Mouse (Mus musculus): Measurements from ENCODE around the gene Kifc1. TPM values are rescaled to one million over a fixed set of nuclear protein-coding genes. Genes with fewer than 3 reads are reported as not detected.
A peak's percentile ranks its signal among the peaks of the same experiment; 100 is the strongest.
"Not testable (repeated sequence)": the region's sequence is repeated elsewhere in the genome, so short reads cannot be mapped to it uniquely, and the experiment has no call there.

Gene Kifc1
- polyA plus RNA-seq, 1 experiment from 2014 or later: 4.9 TPM

GRCm38 (mm10) chr17:33909077-33909868 lies 18.8 kb upstream of the Kifc1 start, which contains the start of gene Daxx:
Gene Daxx, plus strand, starts transcription at chr17:33909414.
- Histone ChIP-seq H3K4me2 (replicated peaks) (peak within 1 kb of the TSS; percentile 98), H3K4me3 (peak within 1 kb of the TSS; percentile 80), H3K9ac (peak within 1 kb of the TSS; percentile 80), H3K27me3 (no peaks in the 10 kb centered on the region), H3K36me3 (peaks cover 32% of the 10 kb centered on the region), H3K4me1 (peaks cover 19% of the 10 kb centered on the region), H3K9me3 (no peaks in the 10 kb centered on the region), H3K27ac (peak within 1 kb of the TSS; percentile 88)
- under 1% methylated on average over 68 of the region's 68 CpGs for WGBS
- ATAC-seq (ENCODE audit: insufficient number of reproducible peaks, insufficient read depth, low FRiP score, low TSS enrichment): peak; percentile 95

DNA sequence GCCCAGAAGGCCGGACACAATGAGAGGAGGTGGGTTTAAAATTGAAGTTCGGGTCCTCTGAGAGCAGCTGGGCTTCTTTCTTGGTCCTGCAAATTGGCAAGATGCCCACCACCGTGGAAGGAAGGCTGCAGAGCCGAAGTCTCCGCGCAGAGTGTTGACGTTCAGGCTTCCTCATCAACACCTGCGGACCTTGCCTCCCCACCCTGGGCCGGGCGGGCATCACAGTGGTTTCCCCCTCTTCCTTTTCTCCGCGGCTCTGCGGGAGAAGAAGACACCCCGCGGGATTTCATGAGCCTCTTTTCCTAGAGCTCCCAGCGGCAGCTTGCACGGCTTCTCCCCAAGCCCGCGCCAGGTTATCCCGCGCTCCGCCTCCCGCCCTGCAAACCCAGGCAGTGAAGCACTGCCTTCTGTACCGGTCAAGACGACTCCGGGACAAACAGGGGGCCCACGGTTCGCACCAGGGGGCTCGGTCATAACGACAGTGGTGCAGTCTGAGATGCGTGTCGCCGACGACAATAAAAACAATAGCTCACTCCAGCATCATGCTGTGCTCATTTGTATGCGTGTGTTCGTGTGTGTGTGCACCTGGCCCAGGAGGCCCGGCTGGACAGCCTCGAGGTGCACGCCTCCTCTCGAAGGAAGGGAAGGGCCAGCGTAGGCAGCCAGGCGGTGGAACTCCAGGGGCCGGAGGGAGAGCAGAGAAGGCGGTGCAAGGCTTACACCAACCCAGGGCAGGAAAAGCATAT lies 18.0 kb upstream of the Kifc1 start:
- Histone ChIP-seq H3K9ac (peak overlapping the region; percentile 76), H3K27ac (peak overlapping the region; percentile 88), H3K9me3 (no peaks in the 10 kb centered on the region), H3K36me3 (peaks cover 24% of the 10 kb centered on the region), H3K4me3 (peak overlapping the region; percentile 80), H3K4me2 (replicated peaks) (peak overlapping the region; percentile 98), H3K27me3 (no peaks in the 10 kb centered on the region), H3K4me1 (peaks cover 16% of the 10 kb centered on the region)
- ATAC-seq (ENCODE audit: insufficient number of reproducible peaks, insufficient read depth, low FRiP score, low TSS enrichment): peak; percentile 4; the same call in 1 of the 2 replicates
- under 1% methylated on average over 43 of the region's 44 CpGs for WGBS

DNA sequence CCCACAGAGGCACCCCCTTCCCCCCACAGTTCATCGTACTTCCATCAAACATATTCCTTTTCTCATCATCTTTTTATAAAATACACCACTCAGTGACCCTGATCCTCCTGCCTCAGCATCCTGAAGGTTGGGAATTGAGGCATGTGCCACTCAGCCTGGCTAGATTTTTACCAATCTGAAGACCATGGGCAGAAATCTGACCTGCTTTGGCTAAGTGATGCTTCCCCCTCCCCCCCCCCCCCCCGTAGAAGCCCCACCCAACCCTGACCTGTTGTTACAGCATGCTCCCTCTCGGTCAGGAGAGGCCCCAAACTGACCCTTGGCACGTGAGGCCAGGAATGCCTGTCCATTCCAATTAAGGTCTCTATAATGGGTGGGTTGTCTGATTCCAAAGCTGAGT lies 14.4 kb upstream of the Kifc1 start, which contains the start of gene Platr17:
Gene Platr17, plus strand, starts transcription at position 301 of the 400 bp plus-strand sequence.
- H3K4me1 ChIP-seq; ATAC-seq (ENCODE audit: insufficient number of reproducible peaks, insufficient read depth, low FRiP score, low TSS enrichment); H3K4me2 ChIP-seq (replicated peaks); H3K27me3 ChIP-seq; H3K9me3 ChIP-seq; H3K9ac ChIP-seq; H3K4me3 ChIP-seq; H3K27ac ChIP-seq; H3K36me3 ChIP-seq: not testable (repeated sequence)
- WGBS: 11% methylated on average over 4 of the region's 4 CpGs

DNA sequence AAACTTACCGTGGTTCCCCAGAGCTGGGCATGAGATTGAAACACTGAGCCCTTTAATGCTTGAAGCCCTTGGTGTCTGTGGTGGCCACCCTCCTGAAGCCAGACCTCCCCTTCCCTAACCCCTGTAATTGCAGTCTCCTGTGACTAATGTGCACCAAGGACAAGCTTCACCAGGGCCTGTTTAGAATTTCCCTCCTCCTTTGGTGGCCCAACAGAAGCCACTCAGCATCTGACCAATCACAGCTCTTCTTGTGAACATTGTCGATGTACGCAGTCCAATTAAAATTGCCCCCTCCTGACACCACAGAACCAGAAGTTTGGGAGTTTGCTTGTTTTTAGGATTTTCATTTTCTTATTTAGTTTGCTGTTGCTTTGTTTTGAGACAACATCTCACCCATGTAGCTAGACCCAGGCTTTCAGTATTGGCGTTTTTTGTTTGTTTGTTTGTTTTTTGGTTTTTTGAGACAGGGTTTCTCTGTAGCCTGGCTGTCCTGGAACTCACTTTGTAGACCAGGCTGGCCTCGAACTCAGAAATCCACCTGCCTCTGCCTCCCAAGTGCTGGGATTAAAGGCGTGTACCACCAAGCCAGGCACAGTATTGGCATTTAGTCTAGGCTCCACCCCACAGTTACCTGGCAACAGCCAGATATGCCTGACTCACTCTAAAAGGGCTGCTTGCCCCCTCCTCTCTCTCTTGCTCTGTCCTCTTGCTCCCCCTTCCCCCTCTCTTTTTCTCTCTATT lies 13.6 kb upstream of the Kifc1 start:
- H3K9me3 ChIP-seq; ATAC-seq (ENCODE audit: insufficient number of reproducible peaks, insufficient read depth, low FRiP score, low TSS enrichment); H3K9ac ChIP-seq; H3K27me3 ChIP-seq; H3K27ac ChIP-seq; H3K4me1 ChIP-seq; H3K4me2 ChIP-seq (replicated peaks); H3K36me3 ChIP-seq; H3K4me3 ChIP-seq: not testable (repeated sequence)
- WGBS: 57% methylated on average over 6 of the region's 6 CpGs

GRCm38 (mm10) chr17:33902491-33902890 lies 12.0 kb upstream of the Kifc1 start:
- Histone ChIP-seq H3K36me3 (no peaks in the 10 kb centered on the region), H3K4me1 (no peaks in the 10 kb centered on the region), H3K27me3 (no peaks in the 10 kb centered on the region), H3K4me3 (no peak overlapping the region), H3K27ac (no peak overlapping the region), H3K9me3 (no peaks in the 10 kb centered on the region), H3K4me2 (replicated peaks) (no peak overlapping the region), H3K9ac (no peak overlapping the region)
- ATAC-seq (ENCODE audit: insufficient number of reproducible peaks, insufficient read depth, low FRiP score, low TSS enrichment): no peak
- 86% methylated on average over 7 of the region's 7 CpGs for WGBS

DNA sequence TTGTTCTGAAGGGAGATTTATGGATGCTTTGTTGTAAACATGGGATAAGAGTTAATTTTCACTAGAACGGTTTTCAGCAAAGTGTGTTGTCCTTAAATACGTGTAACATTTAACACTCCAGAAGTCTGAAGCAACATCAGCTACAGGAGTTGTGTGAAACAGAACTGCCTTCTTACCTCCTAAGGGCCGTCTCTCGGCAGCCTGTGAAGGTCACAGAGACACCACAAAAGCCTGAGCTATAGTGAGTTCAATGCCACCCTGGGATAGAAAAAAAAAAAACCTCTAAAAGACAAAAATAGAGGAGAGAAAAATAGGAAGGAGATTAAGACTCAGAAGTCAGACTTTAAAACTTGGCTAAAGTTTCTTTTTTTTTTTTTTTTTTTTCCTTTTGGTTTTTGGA lies 11.6 kb upstream of the Kifc1 start:
- no peak for ATAC-seq (ENCODE audit: insufficient number of reproducible peaks, insufficient read depth, low FRiP score, low TSS enrichment)
- Histone ChIP-seq H3K27me3 (no peaks in the 10 kb centered on the region), H3K36me3 (no peaks in the 10 kb centered on the region), H3K9me3 (no peaks in the 10 kb centered on the region), H3K4me2 (replicated peaks) (no peak overlapping the region), H3K27ac (no peak overlapping the region), H3K9ac (no peak overlapping the region), H3K4me3 (no peak overlapping the region), H3K4me1 (no peaks in the 10 kb centered on the region)
- 72% methylated on average over 4 of the region's 4 CpGs for WGBS

GRCm38 (mm10) chr17:33901653-33902052 lies 11.2 kb upstream of the Kifc1 start:
- WGBS: 59% methylated on average over 4 of the region's 4 CpGs
- H3K9ac ChIP-seq: no peak overlapping the region
- no peak overlapping the region for H3K4me3 ChIP-seq
- H3K27ac ChIP-seq: no peak overlapping the region
- H3K27me3 ChIP-seq: no peaks in the 10 kb centered on the region
- no peaks in the 10 kb centered on the region for H3K9me3 ChIP-seq
- no peak for ATAC-seq (ENCODE audit: insufficient number of reproducible peaks, insufficient read depth, low FRiP score, low TSS enrichment)
- H3K4me1 ChIP-seq: no peaks in the 10 kb centered on the region
- H3K4me2 ChIP-seq (replicated peaks): no peak overlapping the region
- H3K36me3 ChIP-seq: no peaks in the 10 kb centered on the region

DNA sequence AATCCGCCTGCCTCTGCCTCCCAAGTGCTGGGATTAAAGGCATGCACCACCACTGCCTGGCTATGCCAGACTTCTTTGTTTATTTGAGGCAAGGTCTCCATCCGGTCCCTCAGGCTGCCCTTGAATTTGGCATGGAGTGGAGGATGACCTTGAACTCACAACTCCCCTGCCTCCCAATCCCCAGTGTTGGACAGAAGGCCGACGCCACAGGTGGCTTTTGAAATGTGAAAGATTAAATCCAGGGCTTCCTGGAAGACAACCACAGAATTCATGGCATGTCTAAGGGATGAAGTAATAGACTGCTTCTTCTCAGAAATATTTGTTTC lies 10.5 kb upstream of the Kifc1 start:
- WGBS: 77% methylated on average over 4 of the region's 4 CpGs
- no peak for ATAC-seq (ENCODE audit: insufficient number of reproducible peaks, insufficient read depth, low FRiP score, low TSS enrichment)
- H3K4me3 ChIP-seq: no peak overlapping the region

DNA sequence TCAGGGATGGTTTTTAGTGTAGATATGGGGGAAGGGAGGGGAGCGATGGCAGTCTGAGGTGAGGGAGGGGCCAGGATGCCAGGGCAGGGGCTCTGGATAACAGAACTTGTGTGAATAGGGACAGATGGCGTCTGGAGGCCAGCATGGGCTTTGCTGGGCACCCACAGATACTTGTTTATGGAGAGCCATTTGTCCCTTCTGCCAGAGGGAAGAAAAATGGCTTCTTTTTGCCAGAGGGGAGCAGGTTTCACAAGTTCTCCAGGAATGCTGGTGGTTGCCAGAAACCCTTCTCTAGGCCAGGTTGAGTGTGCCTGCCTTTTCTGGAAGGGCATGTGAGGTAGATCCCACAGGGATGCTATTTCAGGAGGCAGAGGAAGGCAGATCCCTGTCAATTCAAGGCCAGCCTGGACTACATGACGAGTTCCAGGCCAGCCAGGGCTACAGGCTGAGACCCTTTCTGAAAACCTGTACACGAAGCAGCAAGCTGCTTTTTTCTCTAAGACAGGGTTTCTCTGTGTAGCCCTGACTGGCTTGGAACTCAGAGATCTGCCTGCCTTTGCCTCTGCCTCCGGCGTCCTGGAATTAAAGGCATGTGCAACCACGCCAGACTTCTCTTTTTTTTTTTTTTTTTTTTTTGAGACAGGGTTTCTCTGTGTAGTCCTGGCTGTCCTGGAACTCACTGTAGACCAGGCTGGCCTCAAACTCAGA lies 10.0 kb upstream of the Kifc1 start:
- no peak overlapping the region for H3K4me2 ChIP-seq (replicated peaks)
- H3K36me3 ChIP-seq: no peaks in the 10 kb centered on the region
- no peaks in the 10 kb centered on the region for H3K9me3 ChIP-seq
- no peak overlapping the region for H3K4me3 ChIP-seq
- H3K4me1 ChIP-seq: no peaks in the 10 kb centered on the region
- 66% methylated on average over 7 of the region's 7 CpGs for WGBS
- no peaks in the 10 kb centered on the region for H3K27me3 ChIP-seq
- H3K27ac ChIP-seq: no peak overlapping the region
- no peak for ATAC-seq (ENCODE audit: insufficient number of reproducible peaks, insufficient read depth, low FRiP score, low TSS enrichment)
- no peak overlapping the region for H3K9ac ChIP-seq

More for the DNA sequence above, 10.5 kb upstream of the Kifc1 start:
- Histone ChIP-seq H3K9me3 (no peaks in the 10 kb centered on the region), H3K9ac (no peak overlapping the region), H3K27me3 (no peaks in the 10 kb centered on the region), H3K27ac (no peak overlapping the region), H3K36me3 (no peaks in the 10 kb centered on the region), H3K4me2 (replicated peaks) (no peak overlapping the region), H3K4me1 (no peaks in the 10 kb centered on the region)

DNA sequence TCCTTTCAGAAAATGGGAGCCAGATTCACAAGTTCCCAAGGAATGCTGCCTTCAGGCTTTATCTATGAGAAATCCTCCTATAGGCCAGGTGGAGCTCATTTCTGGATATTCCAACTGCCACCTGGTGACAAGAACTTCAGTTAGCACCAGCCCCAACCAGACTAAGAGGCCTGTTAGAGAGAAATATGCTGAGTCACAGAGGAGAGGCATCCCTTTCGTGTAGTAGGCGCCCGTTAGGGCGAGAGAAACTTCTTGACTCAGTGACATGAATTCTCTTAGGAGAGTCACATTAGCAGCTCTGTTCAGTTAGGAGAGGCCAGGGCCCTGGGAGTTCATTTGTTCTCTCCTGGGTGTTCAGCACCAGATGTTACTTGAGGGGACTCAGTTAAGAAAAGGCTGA lies 9.2 kb upstream of the Kifc1 start:
- Histone ChIP-seq H3K4me2 (replicated peaks) (no peak overlapping the region), H3K27ac (no peak overlapping the region), H3K36me3 (no peaks in the 10 kb centered on the region), H3K4me3 (no peak overlapping the region), H3K9me3 (no peaks in the 10 kb centered on the region), H3K9ac (no peak overlapping the region), H3K27me3 (no peaks in the 10 kb centered on the region), H3K4me1 (no peaks in the 10 kb centered on the region)
- ATAC-seq (ENCODE audit: insufficient number of reproducible peaks, insufficient read depth, low FRiP score, low TSS enrichment): no peak
- WGBS: 83% methylated on average over 4 of the region's 4 CpGs

- H3K4me3 ChIP-seq; H3K36me3 ChIP-seq; H3K4me2 ChIP-seq (replicated peaks); H3K4me1 ChIP-seq; ATAC-seq (ENCODE audit: insufficient number of reproducible peaks, insufficient read depth, low FRiP score, low TSS enrichment); H3K27me3 ChIP-seq; H3K9me3 ChIP-seq; H3K27ac ChIP-seq; H3K9ac ChIP-seq: not testable (repeated sequence)
- WGBS: 85% methylated on average over 4 of the region's 4 CpGs
Observed at GRCm38 (mm10) chr17:33898193-33898592, 7.7 kb upstream of the Kifc1 start.
